Mouse (Mus musculus): Measurements from ENCODE around the gene Ctsd. TPM values are rescaled to one million over a fixed set of nuclear protein-coding genes. Genes with fewer than 3 reads are reported as not detected.
A peak's percentile ranks its signal among the peaks of the same experiment; 100 is the strongest.

Gene Ctsd
- polyA plus RNA-seq (2015; fragmentation: Nextera tagmentation; extraction: Ambion mirVana) = 451 and 599 TPM in 2 replicates

DNA sequence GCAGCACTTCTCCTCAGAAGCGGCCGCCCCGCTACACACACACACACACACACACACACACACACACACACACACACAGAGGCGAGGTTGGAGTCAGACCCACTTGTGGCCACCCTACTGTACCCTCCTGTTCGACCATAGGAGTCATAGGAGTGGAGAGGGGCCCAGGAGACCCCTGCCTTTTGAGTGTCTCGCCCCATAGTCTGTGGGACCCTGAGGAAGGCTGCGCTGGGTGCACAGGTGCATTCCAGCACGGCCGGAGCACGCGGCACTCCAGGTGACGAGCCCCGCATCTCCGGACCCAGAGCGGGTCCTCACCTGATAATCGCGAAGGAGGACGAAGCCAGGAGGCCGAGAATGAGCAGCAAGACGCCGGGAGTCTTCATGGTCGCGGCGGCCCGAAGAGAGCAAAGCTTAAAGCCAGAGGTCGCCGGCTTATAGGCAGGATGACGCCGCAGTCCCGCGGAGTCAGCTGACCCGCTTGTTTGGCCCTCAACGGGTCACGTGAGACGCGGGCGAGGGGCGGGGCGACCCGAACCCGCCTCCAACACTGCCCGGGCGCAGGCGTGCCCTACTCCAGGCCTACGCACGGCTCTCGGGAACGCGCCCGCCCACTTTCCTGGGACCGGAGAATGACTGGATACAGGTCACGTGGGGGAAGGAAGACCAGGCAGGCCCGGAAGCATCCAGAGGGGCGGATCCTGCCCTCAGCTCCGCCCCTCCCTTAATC, at the start of gene Ctsd:
Gene Ctsd, minus strand, starts transcription at position 620 of the 730 bp plus-strand sequence.
- peak within 1 kb of the TSS; percentile 92 for H3K4me3 ChIP-seq (replicated peaks; ENCODE audit: low read length)
- WGBS = under 1% methylated on average over 55 of the region's 55 CpGs
- H3K27ac ChIP-seq (ENCODE audit: low read length) = peak within 1 kb of the TSS; percentile 87
- peaks cover 20% of the 10 kb centered on the region for H3K4me1 ChIP-seq (ENCODE audit: control insufficient read depth, insufficient read depth, low read length)
- peaks cover 13% of the 10 kb centered on the region for H3K36me3 ChIP-seq (ENCODE audit: control insufficient read depth, insufficient read depth, low read length)
- peak; percentile 98 for ATAC-seq (ENCODE audit: insufficient read depth, low FRiP score)
- peak within 1 kb of the TSS; percentile 95 for H3K4me2 ChIP-seq (ENCODE audit: low read depth, low read length)
- H3K9me3 ChIP-seq (replicated peaks; ENCODE audit: control insufficient read depth, low read length) = no peaks in the 10 kb centered on the region
- H3K9ac ChIP-seq (ENCODE audit: low read length) = peak within 1 kb of the TSS; percentile 91
- no peaks in the 10 kb centered on the region for H3K27me3 ChIP-seq (ENCODE audit: control insufficient read depth, insufficient read depth, low read length)

DNA sequence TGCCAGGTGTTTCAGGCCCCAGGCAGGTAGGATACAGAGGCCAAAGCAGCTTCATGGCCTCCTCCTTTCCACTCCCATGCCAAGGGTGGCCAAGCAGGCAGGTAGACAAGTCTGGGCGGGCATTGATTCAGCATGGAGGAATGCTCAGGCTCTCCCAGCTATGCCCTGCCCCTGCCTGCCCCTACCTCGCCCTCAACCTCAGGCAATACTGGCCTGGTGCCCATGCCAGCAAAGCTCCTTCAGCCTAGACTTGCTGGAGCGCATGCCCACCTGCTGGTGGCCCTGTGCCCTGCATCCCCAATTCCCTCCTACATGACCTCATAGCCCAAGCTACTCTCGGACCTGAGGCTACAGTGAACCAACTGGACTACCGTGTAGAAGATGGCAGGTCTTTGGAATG, 49.5 kb upstream of the Ctsd start:
- ATAC-seq (ENCODE audit: insufficient read depth, low FRiP score) = peak; percentile 8
- H3K4me2 ChIP-seq (ENCODE audit: low read depth, low read length) = 0 out of 2 replicates have a peak overlapping the region, but pooled peaks have one; percentile 21
- H3K27me3 ChIP-seq (ENCODE audit: control insufficient read depth, insufficient read depth, low read length) = no peaks in the 10 kb centered on the region
- no peaks in the 10 kb centered on the region for H3K9me3 ChIP-seq (replicated peaks; ENCODE audit: control insufficient read depth, low read length)
- H3K27ac ChIP-seq (ENCODE audit: low read length) = peak overlapping the region; percentile 85
- no peak overlapping the region for H3K4me3 ChIP-seq (replicated peaks; ENCODE audit: low read length)
- WGBS = 78% methylated on average over 5 of the region's 5 CpGs
- H3K9ac ChIP-seq (ENCODE audit: low read length) = peak overlapping the region; percentile 15; the same call in 1 of the 2 replicates
- H3K4me1 ChIP-seq (ENCODE audit: control insufficient read depth, insufficient read depth, low read length) = peaks cover 54% of the 10 kb centered on the region
- H3K36me3 ChIP-seq (ENCODE audit: control insufficient read depth, insufficient read depth, low read length) = no peaks in the 10 kb centered on the region

DNA sequence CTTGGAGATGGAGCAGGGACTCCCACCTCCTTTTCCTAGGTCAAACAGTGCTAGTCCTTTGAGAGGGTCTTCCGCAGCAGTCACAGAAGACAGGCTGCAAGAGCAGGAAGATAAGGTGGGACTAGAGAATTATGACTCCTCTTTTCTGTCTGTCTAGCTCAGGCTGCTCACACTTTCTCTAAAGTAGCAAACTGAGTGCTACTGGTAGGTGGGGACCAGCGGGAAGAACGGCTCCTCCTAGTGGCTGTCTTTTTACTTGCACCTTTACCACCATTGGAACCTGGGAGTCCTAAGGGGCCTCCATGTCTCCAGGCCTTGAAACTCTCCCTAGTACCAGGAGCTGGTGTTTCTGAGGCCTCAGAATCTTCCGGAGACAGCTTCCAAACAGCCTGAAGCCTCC, 47.7 kb upstream of the Ctsd start:
- no peak for ATAC-seq (ENCODE audit: insufficient read depth, low FRiP score)
- Histone ChIP-seq H3K9ac (ENCODE audit: low read length) (peak overlapping the region; percentile 54), H3K4me1 (ENCODE audit: control insufficient read depth, insufficient read depth, low read length) (peaks cover 40% of the 10 kb centered on the region), H3K9me3 (replicated peaks; ENCODE audit: control insufficient read depth, low read length) (no peaks in the 10 kb centered on the region), H3K27me3 (ENCODE audit: control insufficient read depth, insufficient read depth, low read length) (no peaks in the 10 kb centered on the region), H3K4me2 (ENCODE audit: low read depth, low read length) (0 out of 2 replicates have a peak overlapping the region, but pooled peaks have one; percentile 14), H3K27ac (ENCODE audit: low read length) (peak overlapping the region; percentile 85), H3K36me3 (ENCODE audit: control insufficient read depth, insufficient read depth, low read length) (no peaks in the 10 kb centered on the region), H3K4me3 (replicated peaks; ENCODE audit: low read length) (peak overlapping the region; percentile 9; the same call in 1 of the 2 replicates)
- WGBS = 16% methylated on average over 4 of the region's 4 CpGs

DNA sequence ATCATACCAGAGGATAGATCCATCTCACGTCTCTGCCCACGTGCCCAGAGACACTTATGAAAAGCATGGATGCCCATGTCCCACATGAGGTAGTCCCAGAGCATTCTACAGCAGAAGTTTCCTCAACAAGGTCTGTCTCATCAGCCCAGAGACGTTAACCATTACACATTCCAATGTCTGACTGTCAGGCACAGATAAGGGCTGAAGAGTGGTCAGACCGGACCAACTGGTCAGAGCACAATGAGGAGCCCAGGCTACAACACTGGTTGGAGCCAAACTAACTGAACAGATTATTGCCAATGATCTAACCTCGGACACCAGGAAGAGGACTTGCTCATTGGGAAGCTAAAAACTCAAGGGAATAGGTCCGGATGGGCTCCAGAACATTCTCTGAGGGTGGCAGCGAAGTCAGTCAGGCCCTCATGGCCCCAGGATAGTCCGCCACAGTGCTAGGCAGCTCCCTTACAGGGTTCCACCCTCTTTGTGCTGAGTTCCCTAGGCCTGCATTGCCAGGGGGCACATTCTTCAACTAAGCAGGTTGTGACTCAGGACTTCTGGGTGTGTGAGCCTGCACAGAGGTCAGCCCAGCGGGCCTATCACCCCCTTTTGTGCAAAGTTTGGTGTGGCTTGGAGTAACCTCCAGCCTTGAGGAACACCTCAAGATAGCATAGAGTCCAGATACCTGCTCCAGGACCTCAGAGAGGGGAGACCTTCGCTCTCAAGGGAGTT, 46.5 kb upstream of the Ctsd start, which contains the start of gene Syt8:
Gene Syt8, plus strand, starts transcription at position 714 of the 729 bp plus-strand sequence.
- Histone ChIP-seq H3K27me3 (ENCODE audit: control insufficient read depth, insufficient read depth, low read length) (no peaks in the 10 kb centered on the region), H3K9me3 (replicated peaks; ENCODE audit: control insufficient read depth, low read length) (no peaks in the 10 kb centered on the region), H3K27ac (ENCODE audit: low read length) (peak within 1 kb of the TSS; percentile 85), H3K9ac (ENCODE audit: low read length) (peak within 1 kb of the TSS; percentile 64), H3K4me1 (ENCODE audit: control insufficient read depth, insufficient read depth, low read length) (peaks cover 41% of the 10 kb centered on the region), H3K4me2 (ENCODE audit: low read depth, low read length) (peak within 1 kb of the TSS; percentile 28; the same call in 1 of the 2 replicates), H3K4me3 (replicated peaks; ENCODE audit: low read length) (peak within 1 kb of the TSS; percentile 9; the same call in 1 of the 2 replicates), H3K36me3 (ENCODE audit: control insufficient read depth, insufficient read depth, low read length) (no peaks in the 10 kb centered on the region)
- WGBS = 66% methylated on average over 10 of the region's 10 CpGs
- ATAC-seq (ENCODE audit: insufficient read depth, low FRiP score) = peak; percentile 71

DNA sequence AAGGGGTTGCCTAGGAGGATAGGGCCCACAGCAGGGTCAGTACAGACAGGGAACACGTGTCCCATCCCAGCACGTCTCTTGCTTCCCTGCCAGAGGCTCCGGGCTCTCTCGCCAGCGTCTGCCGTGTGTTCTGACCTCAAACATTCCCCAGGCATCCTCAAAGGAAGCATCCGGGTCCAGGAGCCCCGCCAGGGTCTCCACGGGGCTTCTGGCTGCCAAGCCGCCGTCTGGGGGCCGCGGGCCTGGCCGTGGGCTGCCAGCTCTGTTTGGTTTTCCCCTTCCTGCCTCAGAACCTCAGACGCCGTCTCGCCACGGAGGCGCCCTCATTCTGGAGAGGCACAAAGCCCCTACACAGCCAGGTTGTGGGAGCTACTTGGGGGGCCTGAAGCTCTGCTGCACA, 45.8 kb upstream of the Ctsd start:
- H3K9me3 ChIP-seq (replicated peaks; ENCODE audit: control insufficient read depth, low read length) = no peaks in the 10 kb centered on the region
- peaks cover 41% of the 10 kb centered on the region for H3K4me1 ChIP-seq (ENCODE audit: control insufficient read depth, insufficient read depth, low read length)
- WGBS = 24% methylated on average over 19 of the region's 19 CpGs
- no peak overlapping the region for H3K4me3 ChIP-seq (replicated peaks; ENCODE audit: low read length)
- peak overlapping the region; percentile 28; the same call in 1 of the 2 replicates for H3K4me2 ChIP-seq (ENCODE audit: low read depth, low read length)
- no peak for ATAC-seq (ENCODE audit: insufficient read depth, low FRiP score)
- H3K27ac ChIP-seq (ENCODE audit: low read length) = peak overlapping the region; percentile 85
- H3K36me3 ChIP-seq (ENCODE audit: control insufficient read depth, insufficient read depth, low read length) = no peaks in the 10 kb centered on the region
- peak overlapping the region; percentile 64 for H3K9ac ChIP-seq (ENCODE audit: low read length)
- H3K27me3 ChIP-seq (ENCODE audit: control insufficient read depth, insufficient read depth, low read length) = no peaks in the 10 kb centered on the region

DNA sequence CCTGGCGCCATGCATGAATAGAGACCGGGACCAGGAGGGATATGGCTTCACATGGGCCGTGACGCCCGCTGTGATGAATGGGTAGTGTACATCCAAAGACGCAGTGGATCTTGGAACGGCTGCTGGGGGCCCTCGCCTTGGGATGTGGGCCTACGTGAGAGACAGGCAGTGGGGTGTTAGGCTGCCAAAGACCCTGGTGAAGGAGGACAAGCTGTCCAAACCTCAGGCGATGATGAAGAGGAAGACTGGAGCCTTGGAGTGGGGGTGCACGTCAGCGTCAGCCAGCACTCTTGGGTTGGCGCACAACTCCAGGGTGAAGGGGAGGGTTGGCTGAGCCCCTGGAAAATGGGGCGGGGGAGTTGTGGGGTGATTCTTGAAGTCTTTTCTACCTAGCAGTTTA, 43.3 kb upstream of the Ctsd start:
- Histone ChIP-seq H3K4me1 (ENCODE audit: control insufficient read depth, insufficient read depth, low read length) (peaks cover 33% of the 10 kb centered on the region), H3K27me3 (ENCODE audit: control insufficient read depth, insufficient read depth, low read length) (no peaks in the 10 kb centered on the region), H3K9ac (ENCODE audit: low read length) (no peak overlapping the region), H3K9me3 (replicated peaks; ENCODE audit: control insufficient read depth, low read length) (no peaks in the 10 kb centered on the region), H3K4me3 (replicated peaks; ENCODE audit: low read length) (no peak overlapping the region), H3K4me2 (ENCODE audit: low read depth, low read length) (no peak overlapping the region), H3K36me3 (ENCODE audit: control insufficient read depth, insufficient read depth, low read length) (no peaks in the 10 kb centered on the region), H3K27ac (ENCODE audit: low read length) (no peak overlapping the region; the same call in 1 of the 2 replicates)
- ATAC-seq (ENCODE audit: insufficient read depth, low FRiP score) = no peak
- 85% methylated on average over 14 of the region's 14 CpGs for WGBS

DNA sequence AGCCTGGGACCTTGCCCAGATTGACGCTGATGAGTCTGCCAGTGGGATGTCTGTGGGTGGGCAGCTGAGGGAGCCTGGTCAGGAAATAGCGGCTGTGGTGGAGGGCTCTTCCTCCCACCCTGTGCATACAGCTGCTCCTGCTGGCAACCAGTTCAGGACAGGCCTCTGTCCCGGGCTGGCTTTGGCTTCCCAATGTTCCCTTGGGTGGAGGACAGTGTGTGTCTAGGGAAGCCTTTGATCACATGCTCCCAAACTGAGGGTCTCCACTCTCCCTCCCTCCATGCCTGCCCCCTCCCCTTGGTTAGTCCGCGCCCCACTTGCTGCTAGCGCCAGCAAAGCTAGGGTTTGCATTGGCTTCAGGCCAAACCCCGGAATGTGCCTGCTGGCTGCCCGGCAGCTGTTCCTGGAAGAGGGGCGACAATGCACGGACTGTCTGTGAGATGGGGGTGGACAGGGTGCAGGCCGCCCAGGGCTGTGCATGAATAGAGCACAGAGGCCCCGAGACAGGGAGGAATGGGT, 42.4 kb upstream of the Ctsd start:
- ATAC-seq (ENCODE audit: insufficient read depth, low FRiP score) = peak; percentile 43; the same call in 1 of the 2 replicates
- Histone ChIP-seq H3K36me3 (ENCODE audit: control insufficient read depth, insufficient read depth, low read length) (no peaks in the 10 kb centered on the region), H3K9me3 (replicated peaks; ENCODE audit: control insufficient read depth, low read length) (no peaks in the 10 kb centered on the region), H3K27me3 (ENCODE audit: control insufficient read depth, insufficient read depth, low read length) (no peaks in the 10 kb centered on the region), H3K9ac (ENCODE audit: low read length) (0 out of 2 replicates have a peak overlapping the region, but pooled peaks have one; percentile 29), H3K4me3 (replicated peaks; ENCODE audit: low read length) (no peak overlapping the region), H3K27ac (ENCODE audit: low read length) (peak overlapping the region; percentile 48), H3K4me2 (ENCODE audit: low read depth, low read length) (no peak overlapping the region), H3K4me1 (ENCODE audit: control insufficient read depth, insufficient read depth, low read length) (peaks cover 30% of the 10 kb centered on the region)
- WGBS = 34% methylated on average over 12 of the region's 12 CpGs

DNA sequence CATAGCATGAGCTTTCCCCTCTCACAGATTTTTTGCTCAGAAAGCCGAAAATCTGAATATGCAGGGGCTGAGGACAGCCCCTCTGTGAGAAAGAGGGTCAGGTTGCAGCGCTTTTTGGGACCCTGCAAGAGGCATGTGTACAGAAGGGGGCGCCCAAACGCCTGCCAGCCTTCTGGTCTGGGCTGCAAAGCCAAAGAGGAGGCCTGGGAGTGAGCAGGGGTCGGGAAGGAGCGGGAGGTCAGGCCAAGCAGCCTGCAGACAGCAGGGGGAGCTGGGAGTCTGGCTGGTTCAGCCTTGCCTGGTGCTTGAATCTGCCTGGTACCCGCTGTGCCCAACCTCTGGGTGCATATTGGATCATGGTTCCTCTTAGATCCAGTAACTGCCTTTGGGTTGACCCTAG, 40.4 kb upstream of the Ctsd start:
- Histone ChIP-seq H3K27ac (ENCODE audit: low read length) (no peak overlapping the region), H3K4me2 (ENCODE audit: low read depth, low read length) (no peak overlapping the region), H3K9ac (ENCODE audit: low read length) (no peak overlapping the region), H3K36me3 (ENCODE audit: control insufficient read depth, insufficient read depth, low read length) (no peaks in the 10 kb centered on the region), H3K4me1 (ENCODE audit: control insufficient read depth, insufficient read depth, low read length) (peaks cover 13% of the 10 kb centered on the region), H3K27me3 (ENCODE audit: control insufficient read depth, insufficient read depth, low read length) (no peaks in the 10 kb centered on the region), H3K9me3 (replicated peaks; ENCODE audit: control insufficient read depth, low read length) (no peaks in the 10 kb centered on the region), H3K4me3 (replicated peaks; ENCODE audit: low read length) (no peak overlapping the region)
- ATAC-seq (ENCODE audit: insufficient read depth, low FRiP score) = no peak
- 19% methylated on average over 7 of the region's 7 CpGs for whole genome bisulfite sequencing
